Mouse (Mus musculus): Measurements from ENCODE around the gene Pcdh15.

DNA sequence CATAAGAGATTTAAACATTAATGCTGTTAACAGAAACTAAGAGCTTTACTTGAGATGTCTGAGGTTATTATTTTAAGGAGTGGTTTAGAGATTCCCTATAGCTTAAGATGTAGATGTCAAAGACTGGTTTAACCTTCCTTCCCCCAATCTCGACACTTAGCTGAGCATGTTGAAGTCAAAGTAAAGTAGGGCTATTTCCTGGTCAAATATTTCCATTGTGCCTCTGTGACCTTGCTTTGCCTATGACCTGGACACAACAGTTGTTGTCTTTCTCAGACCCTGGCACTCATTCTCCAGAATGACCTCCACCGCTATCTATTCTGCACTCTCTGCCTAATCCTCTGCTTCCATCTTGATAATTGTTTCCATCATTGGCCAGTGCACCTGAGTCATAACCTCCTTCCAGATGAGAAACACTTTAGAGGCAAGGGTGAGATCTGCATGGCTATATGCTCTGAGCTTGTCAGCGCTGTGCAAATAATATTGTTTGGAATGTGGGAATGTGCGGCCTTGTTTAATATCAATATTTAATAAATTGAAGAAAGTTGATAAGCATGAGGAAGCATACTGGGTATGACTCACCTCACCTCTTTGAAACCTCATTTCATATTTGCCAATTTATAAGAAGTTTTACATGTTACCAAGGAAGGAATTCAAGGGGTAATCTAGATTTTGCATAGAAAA is 833.0 kb downstream of the Pcdh15 start:
- TF ChIP-seq CTCF (conservative IDR thresholded peaks at IDR 0.05; ENCODE audit: low read length), result no peak
- no peak for TF ChIP-seq NANOG (IDR thresholded peaks at IDR 0.05; ENCODE audit: borderline replicate concordance, low read length)
